Mouse (Mus musculus): ENCODE data around the gene Efcab6.

- TF ChIP-seq CTCF (conservative IDR thresholded peaks at IDR 0.05; ENCODE audit: insufficient read depth, insufficient read length, low read depth, low read length): no peak
- no peak for TF ChIP-seq POLR2A (IDR thresholded peaks at IDR 0.05; ENCODE audit: low read depth, low read length)
Observed at GRCm38 (mm10) chr15:83842915-83843789, 222.0 kb downstream of the Efcab6 start.

All from kidney, adult 2 months (tissue).